Mouse (Mus musculus) lung, embryonic 15.5 days (tissue): ENCODE measurements around the gene Opn4. TPM values are rescaled to one million over a fixed set of nuclear protein-coding genes. Genes with fewer than 3 reads are reported as not detected.

ENCODE experiments used
- ATAC-seq: fragments of 200-750 bp; cut with Nextera tagmentation; 2 replicates; pipeline ENCODE4 v1.8.0; 2017; ENCODE audit warnings: moderate number of reproducible peaks, borderline replicate concordance; ENCODE audit not compliant: low FRiP score, low TSS enrichment; ENCODE audit errors: extremely low read depth
- H3K27ac ChIP-seq: fragments of 300-500 bp; sonication (generic); 2 replicates; pipeline ENCODE4 v1.5.1; 2015; ENCODE audit warnings: moderate library complexity, mild to moderate bottlenecking, inconsistent platforms
- H3K27me3 ChIP-seq: fragments of 300-500 bp; sonication (generic); 2 replicates; pipeline ENCODE4 v1.6.1; 2015; ENCODE audit warnings: inconsistent platforms
- H3K36me3 ChIP-seq: fragments of 300-500 bp; sonication (generic); 2 replicates; pipeline ENCODE4 v1.6.1; 2015; ENCODE audit warnings: inconsistent platforms
- H3K4me1 ChIP-seq: fragments of 300-500 bp; sonication (generic); 2 replicates; pipeline ENCODE4 v1.6.1; 2015; ENCODE audit warnings: inconsistent platforms
- H3K4me2 ChIP-seq: fragments of 300-500 bp; sonication (generic); 2 replicates; pipeline ENCODE4 v1.6.1; 2015; ENCODE audit warnings: inconsistent platforms, mild to moderate bottlenecking, moderate library complexity
- H3K4me3 ChIP-seq: fragments of 300-500 bp; sonication (generic); 2 replicates; pipeline ENCODE4 v1.5.1; 2015; ENCODE audit warnings: mild to moderate bottlenecking, inconsistent platforms
- H3K9ac ChIP-seq: fragments of 300-500 bp; sonication (generic); 2 replicates; pipeline ENCODE4 v1.6.1; 2015; ENCODE audit warnings: inconsistent platforms
- H3K9me3 ChIP-seq: fragments of 300-500 bp; sonication (generic); 2 replicates; pipeline ENCODE4 v1.6.1; 2016; ENCODE audit warnings: inconsistent platforms
- WGBS: fragments of 180-500 bp; shearing (Covaris S2); methylation state at CpG from one replicate; pipeline ENCODE4 v1.1.7; 2015; 5-methylcytosine and 5-hydroxymethylcytosine counted together
- polyA plus RNA-seq: library from polyadenylated mRNA; unstranded; fragments of >200 nt; fragmentation: Nextera tagmentation; extraction: Ambion mirVana; gene quantifications from 2 replicates; pipeline ENCODE4 v1.2.1, GENCODE M21; 2015

The Opn4 gene
- polyA plus RNA-seq, 1 experiment from 2014 or later: 0.29 TPM

DNA sequence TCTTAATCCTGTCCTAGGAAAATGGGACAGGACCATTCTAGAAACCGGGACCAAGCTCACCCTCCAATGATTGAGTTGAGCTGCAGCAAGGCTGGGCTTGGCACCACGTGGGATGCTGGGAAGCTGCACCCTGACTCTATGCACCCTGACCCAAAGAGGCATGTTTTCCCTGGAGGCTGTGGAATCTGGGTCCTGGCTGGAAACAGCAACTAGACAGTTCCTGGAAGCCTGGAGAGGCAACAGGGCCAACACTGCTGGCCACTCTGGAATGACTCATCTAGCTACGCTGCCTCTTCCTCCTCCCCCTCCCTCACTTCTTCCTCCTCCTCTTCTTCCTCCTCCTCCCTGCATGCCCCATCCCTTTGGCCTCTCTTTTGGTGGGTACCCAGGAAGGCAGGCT lies 45.9 kb downstream of the Opn4 start:
- Histone ChIP-seq H3K27me3 (peaks cover 14% of the 10 kb centered on the region), H3K4me1 (no peaks in the 10 kb centered on the region), H3K36me3 (no peaks in the 10 kb centered on the region), H3K9me3 (no peaks in the 10 kb centered on the region), H3K4me2 (no peak overlapping the region), H3K27ac (no peak overlapping the region), H3K4me3 (no peak overlapping the region), H3K9ac (no peak overlapping the region)
- ATAC-seq: no peak
- 49% methylated on average over 3 of the region's 3 CpGs for WGBS

DNA sequence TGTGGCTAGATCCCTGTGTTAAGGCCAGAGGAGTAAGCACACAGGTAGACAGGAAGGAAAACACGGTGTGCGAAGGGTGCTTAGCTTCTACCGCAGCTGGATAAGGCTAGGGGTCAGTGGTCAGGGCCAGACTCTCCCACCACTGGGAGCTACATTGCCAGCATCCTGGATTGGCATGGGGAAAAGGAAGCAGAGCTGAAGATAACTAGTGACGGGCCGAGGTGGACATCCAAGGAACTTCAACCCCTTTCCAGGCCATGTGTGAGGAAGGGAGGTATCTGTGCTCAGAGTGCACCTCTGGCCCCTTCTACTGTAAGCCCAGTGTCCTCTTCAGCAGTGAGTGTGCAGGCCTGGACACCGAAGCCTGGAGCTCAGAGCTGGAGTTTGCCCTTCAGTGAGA lies 46.5 kb downstream of the Opn4 start:
- 80% methylated on average over 6 of the region's 6 CpGs for WGBS
- Histone ChIP-seq H3K27me3 (peaks cover 14% of the 10 kb centered on the region), H3K4me2 (no peak overlapping the region), H3K4me3 (no peak overlapping the region), H3K27ac (no peak overlapping the region), H3K36me3 (no peaks in the 10 kb centered on the region), H3K9ac (no peak overlapping the region), H3K9me3 (no peaks in the 10 kb centered on the region), H3K4me1 (no peaks in the 10 kb centered on the region)
- ATAC-seq: no peak

GRCm38 (mm10) chr14:34552226-34552625 lies 47.7 kb downstream of the Opn4 start:
- peaks cover 14% of the 10 kb centered on the region for H3K27me3 ChIP-seq
- no peak overlapping the region for H3K4me3 ChIP-seq
- H3K9me3 ChIP-seq: no peaks in the 10 kb centered on the region
- no peak overlapping the region for H3K9ac ChIP-seq
- H3K4me2 ChIP-seq: no peak overlapping the region
- WGBS: 92% methylated on average over 5 of the region's 5 CpGs
- ATAC-seq: no peak
- H3K4me1 ChIP-seq: no peaks in the 10 kb centered on the region
- no peak overlapping the region for H3K27ac ChIP-seq
- H3K36me3 ChIP-seq: no peaks in the 10 kb centered on the region

DNA sequence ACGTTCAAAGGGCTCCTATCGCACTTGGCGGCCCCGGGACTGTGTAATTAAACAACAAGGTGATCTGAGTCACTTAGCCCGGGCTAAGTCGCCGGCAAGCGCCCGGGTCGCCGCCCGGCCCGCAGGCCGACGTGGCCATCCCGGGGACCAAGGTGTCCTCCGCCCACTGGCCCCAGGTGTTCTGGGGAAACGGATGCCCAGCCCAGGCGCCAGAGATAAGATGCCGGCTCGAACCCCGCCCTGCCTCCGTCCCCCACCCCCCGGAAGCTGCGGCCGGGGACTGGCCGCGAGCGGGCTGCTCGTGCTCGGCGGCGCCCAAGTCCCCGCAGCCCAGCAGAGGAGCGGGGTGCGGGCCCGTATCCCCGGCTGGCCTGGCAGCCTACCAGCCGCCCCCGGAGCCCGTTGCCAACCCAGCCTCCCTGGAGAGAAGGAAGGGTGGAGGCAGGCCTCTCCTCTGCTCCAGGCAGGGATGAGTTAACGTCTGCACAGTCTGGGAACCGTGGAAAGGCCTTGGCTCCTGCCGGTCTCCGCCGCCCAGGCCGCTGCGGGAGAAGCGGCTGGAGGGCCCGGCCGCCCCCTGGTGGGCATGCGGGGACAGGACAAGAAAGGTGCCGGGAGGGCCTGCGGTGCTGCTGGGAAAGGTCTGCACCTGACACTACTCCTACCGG lies 50.8 kb downstream of the Opn4 start:
- peak overlapping the region; percentile 58 for H3K9ac ChIP-seq
- H3K36me3 ChIP-seq: no peaks in the 10 kb centered on the region
- peak overlapping the region; percentile 80 for H3K27ac ChIP-seq
- no peaks in the 10 kb centered on the region for H3K4me1 ChIP-seq
- H3K4me3 ChIP-seq: peak overlapping the region; percentile 54
- H3K9me3 ChIP-seq: no peaks in the 10 kb centered on the region
- H3K27me3 ChIP-seq: peaks cover 35% of the 10 kb centered on the region
- H3K4me2 ChIP-seq: peak overlapping the region; percentile 72
- peak; percentile 91 for ATAC-seq
- under 1% methylated on average over 52 of the region's 55 CpGs for WGBS

GRCm38 (mm10) chr14:34548391-34549001 lies 51.4 kb downstream of the Opn4 start:
- under 1% methylated on average over 27 of the region's 27 CpGs for WGBS
- peak overlapping the region; percentile 80 for H3K27ac ChIP-seq

DNA sequence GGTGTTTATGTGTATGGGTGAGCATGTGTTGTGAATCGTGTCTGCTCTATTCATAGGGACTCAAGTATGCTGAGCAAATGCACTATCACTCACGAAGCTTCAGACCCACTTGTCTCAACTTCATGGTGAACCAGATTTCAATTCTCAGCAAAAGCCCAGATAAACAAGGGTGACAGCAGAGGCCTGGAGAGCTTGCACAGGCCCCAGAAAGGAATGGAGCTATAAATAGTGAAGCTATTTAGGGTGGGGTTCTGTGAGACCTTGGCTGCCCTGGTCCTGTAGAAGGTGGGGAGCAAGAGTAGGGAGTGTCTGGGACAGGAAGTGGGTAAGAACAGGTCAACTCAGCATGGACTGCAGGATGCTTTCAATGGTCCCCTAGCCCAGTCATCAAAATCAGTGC lies 55.4 kb downstream of the Opn4 start:
- 0 out of 2 replicates have a peak, but pooled peaks cover 5% of the 10 kb centered on the region for H3K4me1 ChIP-seq
- no peak for ATAC-seq
- no peak overlapping the region for H3K27ac ChIP-seq
- no peak overlapping the region for H3K9ac ChIP-seq
- H3K36me3 ChIP-seq: no peaks in the 10 kb centered on the region
- H3K27me3 ChIP-seq: peaks cover 34% of the 10 kb centered on the region
- H3K9me3 ChIP-seq: no peaks in the 10 kb centered on the region
- no peak overlapping the region for H3K4me3 ChIP-seq
- 60% methylated on average over 2 of the region's 2 CpGs for WGBS
- no peak overlapping the region for H3K4me2 ChIP-seq

More at GRCm38 (mm10) chr14:34548391-34549001, 51.4 kb downstream of the Opn4 start:
- Histone ChIP-seq H3K36me3 (no peaks in the 10 kb centered on the region), H3K9ac (peak overlapping the region; percentile 58), H3K4me2 (peak overlapping the region; percentile 72), H3K4me3 (peak overlapping the region; percentile 54), H3K9me3 (no peaks in the 10 kb centered on the region), H3K27me3 (peaks cover 42% of the 10 kb centered on the region), H3K4me1 (no peaks in the 10 kb centered on the region)
- ATAC-seq: peak; percentile 58

DNA sequence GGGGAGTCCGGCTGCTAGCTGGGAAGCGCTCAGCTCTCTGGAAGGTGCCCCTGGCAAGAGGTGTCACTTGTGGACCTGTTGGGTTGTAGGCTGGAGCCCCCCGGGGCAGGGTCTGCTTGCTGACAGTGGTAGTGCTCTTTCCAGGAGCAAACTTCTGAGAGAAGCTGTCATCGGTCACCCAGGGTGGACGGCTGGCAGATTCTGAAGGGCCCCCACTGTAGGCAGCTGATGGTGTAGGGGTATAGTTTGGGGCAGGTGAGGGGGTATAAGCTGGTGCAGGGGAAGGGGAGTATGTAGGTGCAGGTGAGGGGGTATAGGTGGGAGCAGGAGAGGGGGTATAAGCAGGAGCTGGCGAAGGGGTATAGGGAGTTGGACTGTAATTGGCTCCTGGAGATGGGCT lies 55.9 kb downstream of the Opn4 start:
- Histone ChIP-seq H3K27ac (no peak overlapping the region), H3K27me3 (peaks cover 37% of the 10 kb centered on the region), H3K4me3 (no peak overlapping the region), H3K9me3 (no peaks in the 10 kb centered on the region), H3K9ac (no peak overlapping the region), H3K4me2 (no peak overlapping the region), H3K4me1 (0 out of 2 replicates have a peak, but pooled peaks cover 5% of the 10 kb centered on the region), H3K36me3 (no peaks in the 10 kb centered on the region)
- WGBS: 74% methylated on average over 6 of the region's 6 CpGs
- ATAC-seq: no peak

DNA sequence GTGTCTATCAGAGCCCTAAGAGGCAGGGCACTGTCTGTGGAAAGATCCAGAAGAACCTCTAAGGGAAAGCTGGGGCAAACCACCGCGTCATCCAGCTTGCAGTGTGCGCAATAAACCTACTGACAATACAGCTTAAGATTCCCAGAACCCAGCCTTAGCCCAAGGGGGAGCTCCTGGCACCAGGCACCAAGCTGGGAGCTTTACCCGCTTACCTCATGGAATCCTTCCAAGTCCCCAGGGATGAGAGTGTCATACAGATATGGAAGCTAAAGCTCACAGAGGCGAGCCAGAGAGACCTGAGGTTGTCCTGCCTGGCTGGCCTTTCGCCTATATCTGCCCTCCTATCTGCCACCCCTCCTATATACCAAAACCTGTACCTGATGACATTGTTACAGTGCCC lies 56.3 kb downstream of the Opn4 start:
- 69% methylated on average over 6 of the region's 6 CpGs for WGBS
- Histone ChIP-seq H3K9me3 (no peaks in the 10 kb centered on the region), H3K4me3 (no peak overlapping the region), H3K4me1 (0 out of 2 replicates have a peak, but pooled peaks cover 5% of the 10 kb centered on the region), H3K27ac (no peak overlapping the region), H3K27me3 (peaks cover 37% of the 10 kb centered on the region), H3K9ac (no peak overlapping the region), H3K36me3 (no peaks in the 10 kb centered on the region), H3K4me2 (no peak overlapping the region)
- no peak for ATAC-seq

GRCm38 (mm10) chr14:34541896-34542295 lies 58.0 kb downstream of the Opn4 start:
- Histone ChIP-seq H3K4me2 (no peak overlapping the region), H3K9ac (no peak overlapping the region), H3K36me3 (no peaks in the 10 kb centered on the region), H3K4me3 (no peak overlapping the region), H3K9me3 (no peaks in the 10 kb centered on the region), H3K27ac (no peak overlapping the region), H3K4me1 (0 out of 2 replicates have a peak, but pooled peaks cover 5% of the 10 kb centered on the region), H3K27me3 (peaks cover 42% of the 10 kb centered on the region)
- 82% methylated on average over 5 of the region's 5 CpGs for WGBS
- ATAC-seq: no peak

DNA sequence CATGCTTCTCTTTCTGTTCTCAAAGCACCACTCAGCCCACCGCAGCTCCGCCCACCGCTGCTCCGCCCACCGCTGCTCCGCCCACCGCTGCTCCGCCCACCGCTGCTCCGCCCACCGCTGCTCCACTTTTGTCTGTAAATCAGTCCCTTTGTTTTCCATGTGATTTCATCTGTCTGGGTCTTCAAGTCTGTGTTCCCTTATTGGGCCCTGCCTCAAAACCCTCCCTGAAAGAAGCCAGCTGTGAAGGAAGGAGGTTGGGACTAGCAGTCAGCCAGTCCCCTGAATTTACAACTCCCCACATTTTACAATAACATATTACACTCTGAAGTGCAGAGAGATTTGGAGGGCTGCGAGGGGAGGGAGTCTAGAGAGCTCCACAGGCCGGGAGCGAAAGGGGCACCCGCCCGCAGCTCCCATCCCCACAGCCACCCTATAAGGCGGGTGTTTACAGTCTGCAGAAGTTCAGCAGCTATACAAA lies 59.2 kb downstream of the Opn4 start:
- 11% methylated on average over 17 of the region's 17 CpGs for WGBS
- H3K4me3 ChIP-seq: no peak overlapping the region
- peak; percentile 78 for ATAC-seq

More for the DNA sequence above, 59.2 kb downstream of the Opn4 start:
- Histone ChIP-seq H3K9ac (no peak overlapping the region), H3K27ac (peak overlapping the region; percentile 69), H3K4me2 (peak overlapping the region; percentile 25), H3K4me1 (0 out of 2 replicates have a peak, but pooled peaks cover 5% of the 10 kb centered on the region), H3K36me3 (no peaks in the 10 kb centered on the region), H3K27me3 (peaks cover 36% of the 10 kb centered on the region), H3K9me3 (no peaks in the 10 kb centered on the region)
